25 mouse cellular contexts compared by ENCODE assay signal in genomic region chr13:108462518-108462917, GRCm38 (mm10).
"Had no signal": no experiment of that assay in that cellular context is flagged by ENCODE, and none has a peak within 500 bp of the region (broad histone marks: within the 10 kb centered on the region; RNA-seq: fewer than 3 reads in every experiment).

No protein-coding gene starts in this region.

- H3K27ac ChIP-seq: gastrocnemius, adult 2 months; heart, embryonic 10.5 days; hindbrain, embryonic 10.5 days; hindbrain, embryonic 12.5 days; hindbrain, embryonic 14.5 days; kidney, embryonic 15.5 days; kidney, postnatal 0 days; left cerebral cortex, adult 2 months; limb, embryonic 10.5 days; limb, embryonic 12.5 days; liver, embryonic 13.5 days had no signal

- H3K9me3 ChIP-seq: heart, embryonic 10.5 days; hindbrain, embryonic 12.5 days; kidney, embryonic 15.5 days; limb, embryonic 10.5 days; liver, embryonic 13.5 days had no signal

- H3K36me3 ChIP-seq: heart, embryonic 10.5 days; heart, embryonic 12.5 days; hindbrain, embryonic 10.5 days; hindbrain, embryonic 12.5 days; kidney, embryonic 15.5 days; limb, embryonic 10.5 days; limb, embryonic 12.5 days; liver, embryonic 13.5 days had no signal

- H3K27me3 ChIP-seq: heart, embryonic 12.5 days; hindbrain, embryonic 12.5 days; kidney, embryonic 15.5 days; limb, embryonic 12.5 days; liver, embryonic 13.5 days had no signal

- DNase-seq: gastrocnemius, adult 2 months; gastrocnemius, postnatal 10 days; gastrocnemius, postnatal 25 days; heart, adult 18-20 months; heart, postnatal 10 days; heart, postnatal 4 days; kidney, adult 11 months; kidney, adult 2 months; kidney, adult 9 months; kidney, postnatal 14 days; kidney, postnatal 36 days; liver, embryonic 13.5 days had no signal

- ATAC-seq: forebrain, embryonic 16.5 days; hindbrain, embryonic 16.5 days; inflammation-experienced regulatory T-cells, adult 6 months had no signal

- H3K4me2 ChIP-seq: heart, embryonic 12.5 days; hindbrain, embryonic 12.5 days; hindbrain, embryonic 14.5 days; kidney, embryonic 15.5 days; limb, embryonic 12.5 days; liver, embryonic 13.5 days had no signal

- H3K4me3 ChIP-seq: gastrocnemius, adult 2 months; heart, embryonic 10.5 days; heart, embryonic 12.5 days; hindbrain, embryonic 10.5 days; hindbrain, embryonic 12.5 days; kidney, embryonic 15.5 days; left cerebral cortex, adult 2 months; limb, embryonic 10.5 days; limb, embryonic 12.5 days; liver, embryonic 13.5 days had no signal

- H3K9ac ChIP-seq: heart, embryonic 12.5 days; hindbrain, embryonic 12.5 days; hindbrain, embryonic 14.5 days; kidney, embryonic 15.5 days; limb, embryonic 12.5 days; liver, embryonic 13.5 days had no signal

- H3K4me1 ChIP-seq: heart, embryonic 10.5 days; heart, embryonic 12.5 days; hindbrain, embryonic 10.5 days; hindbrain, embryonic 12.5 days; kidney, embryonic 15.5 days; limb, embryonic 10.5 days; limb, embryonic 12.5 days; liver, embryonic 13.5 days had no signal
